Mouse (Mus musculus): ENCODE measurements around the gene Stx8. TPM values are rescaled to one million over a fixed set of nuclear protein-coding genes. Genes with fewer than 3 reads are reported as not detected.

The Stx8 gene
- polyA plus RNA-seq, 1 experiment from 2014 or later, result 62.5 TPM

GRCm38 (mm10) chr11:68134494-68134893 lies 168.5 kb downstream of the Stx8 start:
- no peak overlapping the region for H3K27ac ChIP-seq (replicated peaks in 1 of 2; ENCODE audit: control insufficient read depth in 1 of 2, insufficient read depth in 1 of 2, low read depth in 2 of 2, low read length in 2 of 2)
- H3K36me3 ChIP-seq (ENCODE audit: control insufficient read depth, insufficient read depth, low read length), result no peaks in the 10 kb centered on the region
- no peak overlapping the region for H3K4me2 ChIP-seq (ENCODE audit: low read length)
- WGBS, result 58% methylated on average over 7 of the region's 7 CpGs
- H3K4me3 ChIP-seq (ENCODE audit: control insufficient read depth in 1 of 2, insufficient read depth in 1 of 2, low read depth in 1 of 2, low read length in 2 of 2), result no peak overlapping the region
- H3K27me3 ChIP-seq (ENCODE audit: control insufficient read depth, insufficient read depth, low read length), result no peaks in the 10 kb centered on the region
- no peak overlapping the region for H3K9ac ChIP-seq (ENCODE audit: low read length)
- no peaks in the 10 kb centered on the region; a peak in 1 of 4 replicates for H3K4me1 ChIP-seq (ENCODE audit: control insufficient read depth in 2 of 2, insufficient read depth in 2 of 2, low read length in 2 of 2)
- H3K9me3 ChIP-seq (ENCODE audit: control insufficient read depth, low read length), result no peaks in the 10 kb centered on the region
- no peak for ATAC-seq (ENCODE audit: insufficient number of reproducible peaks, insufficient read depth, low FRiP score, low read depth)

GRCm38 (mm10) chr11:68135350-68135749 lies 169.4 kb downstream of the Stx8 start:
- H3K4me3 ChIP-seq (ENCODE audit: control insufficient read depth in 1 of 2, insufficient read depth in 1 of 2, low read depth in 1 of 2, low read length in 2 of 2), result no peak overlapping the region
- WGBS, result 65% methylated on average over 9 of the region's 9 CpGs

GRCm38 (mm10) chr11:68136687-68137086 lies 170.7 kb downstream of the Stx8 start:
- WGBS, result 85% methylated on average over 8 of the region's 8 CpGs
- no peak overlapping the region for H3K27ac ChIP-seq (replicated peaks in 1 of 2; ENCODE audit: control insufficient read depth in 1 of 2, insufficient read depth in 1 of 2, low read depth in 2 of 2, low read length in 2 of 2)
- no peak overlapping the region for H3K4me3 ChIP-seq (ENCODE audit: control insufficient read depth in 1 of 2, insufficient read depth in 1 of 2, low read depth in 1 of 2, low read length in 2 of 2)
- H3K4me1 ChIP-seq (ENCODE audit: control insufficient read depth in 2 of 2, insufficient read depth in 2 of 2, low read length in 2 of 2), result no peaks in the 10 kb centered on the region; a peak in 1 of 4 replicates
- H3K36me3 ChIP-seq (ENCODE audit: control insufficient read depth, insufficient read depth, low read length), result no peaks in the 10 kb centered on the region
- no peaks in the 10 kb centered on the region for H3K27me3 ChIP-seq (ENCODE audit: control insufficient read depth, insufficient read depth, low read length)
- no peak overlapping the region for H3K9ac ChIP-seq (ENCODE audit: low read length)
- ATAC-seq (ENCODE audit: insufficient number of reproducible peaks, insufficient read depth, low FRiP score, low read depth), result no peak
- no peak overlapping the region for H3K4me2 ChIP-seq (ENCODE audit: low read length)
- H3K9me3 ChIP-seq (ENCODE audit: control insufficient read depth, low read length), result no peaks in the 10 kb centered on the region

More at GRCm38 (mm10) chr11:68135350-68135749, 169.4 kb downstream of the Stx8 start:
- H3K4me1 ChIP-seq (ENCODE audit: control insufficient read depth in 2 of 2, insufficient read depth in 2 of 2, low read length in 2 of 2), result no peaks in the 10 kb centered on the region; a peak in 1 of 4 replicates
- ATAC-seq (ENCODE audit: insufficient number of reproducible peaks, insufficient read depth, low FRiP score, low read depth), result no peak
- no peak overlapping the region for H3K27ac ChIP-seq (replicated peaks in 1 of 2; ENCODE audit: control insufficient read depth in 1 of 2, insufficient read depth in 1 of 2, low read depth in 2 of 2, low read length in 2 of 2)
- H3K9ac ChIP-seq (ENCODE audit: low read length), result no peak overlapping the region
- no peaks in the 10 kb centered on the region for H3K9me3 ChIP-seq (ENCODE audit: control insufficient read depth, low read length)
- no peaks in the 10 kb centered on the region for H3K27me3 ChIP-seq (ENCODE audit: control insufficient read depth, insufficient read depth, low read length)
- no peaks in the 10 kb centered on the region for H3K36me3 ChIP-seq (ENCODE audit: control insufficient read depth, insufficient read depth, low read length)
- H3K4me2 ChIP-seq (ENCODE audit: low read length), result no peak overlapping the region

- Histone ChIP-seq H3K4me3 (ENCODE audit: control insufficient read depth in 1 of 2, insufficient read depth in 1 of 2, low read depth in 1 of 2, low read length in 2 of 2) (no peak overlapping the region), H3K27ac (replicated peaks in 1 of 2; ENCODE audit: control insufficient read depth in 1 of 2, insufficient read depth in 1 of 2, low read depth in 2 of 2, low read length in 2 of 2) (no peak overlapping the region), H3K9me3 (ENCODE audit: control insufficient read depth, low read length) (no peaks in the 10 kb centered on the region), H3K36me3 (ENCODE audit: control insufficient read depth, insufficient read depth, low read length) (no peaks in the 10 kb centered on the region), H3K4me2 (ENCODE audit: low read length) (peak overlapping the region; percentile 9; the same call in 1 of the 2 replicates), H3K27me3 (ENCODE audit: control insufficient read depth, insufficient read depth, low read length) (no peaks in the 10 kb centered on the region), H3K4me1 (ENCODE audit: control insufficient read depth in 2 of 2, insufficient read depth in 2 of 2, low read length in 2 of 2) (peaks cover 10 to 18% of the 10 kb centered on the region in 2 experiments; a peak in 3 of 4 replicates), H3K9ac (ENCODE audit: low read length) (no peak overlapping the region)
- WGBS, result 20% methylated on average over 8 of the region's 8 CpGs
- no peak for ATAC-seq (ENCODE audit: insufficient number of reproducible peaks, insufficient read depth, low FRiP score, low read depth)
These were observed 176.3 kb downstream of the Stx8 start for GRCm38 (mm10) chr11:68142296-68142695.

GRCm38 (mm10) chr11:68144235-68145065 lies 178.5 kb downstream of the Stx8 start:
- no peak overlapping the region for H3K27ac ChIP-seq (replicated peaks in 1 of 2; ENCODE audit: control insufficient read depth in 1 of 2, insufficient read depth in 1 of 2, low read depth in 2 of 2, low read length in 2 of 2)
- H3K36me3 ChIP-seq (ENCODE audit: control insufficient read depth, insufficient read depth, low read length), result no peaks in the 10 kb centered on the region
- peaks cover 10 to 18% of the 10 kb centered on the region in 2 experiments; a peak in 3 of 4 replicates for H3K4me1 ChIP-seq (ENCODE audit: control insufficient read depth in 2 of 2, insufficient read depth in 2 of 2, low read length in 2 of 2)
- no peaks in the 10 kb centered on the region for H3K9me3 ChIP-seq (ENCODE audit: control insufficient read depth, low read length)
- H3K27me3 ChIP-seq (ENCODE audit: control insufficient read depth, insufficient read depth, low read length), result no peaks in the 10 kb centered on the region
- no peak overlapping the region for H3K4me2 ChIP-seq (ENCODE audit: low read length)
- no peak overlapping the region for H3K4me3 ChIP-seq (ENCODE audit: control insufficient read depth in 1 of 2, insufficient read depth in 1 of 2, low read depth in 1 of 2, low read length in 2 of 2)
- WGBS, result 49% methylated on average over 13 of the region's 13 CpGs
- H3K9ac ChIP-seq (ENCODE audit: low read length), result no peak overlapping the region
- no peak for ATAC-seq (ENCODE audit: insufficient number of reproducible peaks, insufficient read depth, low FRiP score, low read depth)

GRCm38 (mm10) chr11:68145066-68145585 lies 179.1 kb downstream of the Stx8 start:
- no peak overlapping the region for H3K9ac ChIP-seq (ENCODE audit: low read length)

GRCm38 (mm10) chr11:68145586-68146455 lies 179.8 kb downstream of the Stx8 start:
- WGBS, result 49% methylated on average over 17 of the region's 17 CpGs
- H3K4me3 ChIP-seq (ENCODE audit: control insufficient read depth in 1 of 2, insufficient read depth in 1 of 2, low read depth in 1 of 2, low read length in 2 of 2), result no peak overlapping the region
- no peak overlapping the region for H3K4me2 ChIP-seq (ENCODE audit: low read length)
- H3K9me3 ChIP-seq (ENCODE audit: control insufficient read depth, low read length), result no peaks in the 10 kb centered on the region
- ATAC-seq (ENCODE audit: insufficient number of reproducible peaks, insufficient read depth, low FRiP score, low read depth), result no peak
- no peak overlapping the region for H3K27ac ChIP-seq (replicated peaks in 1 of 2; ENCODE audit: control insufficient read depth in 1 of 2, insufficient read depth in 1 of 2, low read depth in 2 of 2, low read length in 2 of 2)
- no peaks in the 10 kb centered on the region for H3K36me3 ChIP-seq (ENCODE audit: control insufficient read depth, insufficient read depth, low read length)
- H3K4me1 ChIP-seq (ENCODE audit: control insufficient read depth in 2 of 2, insufficient read depth in 2 of 2, low read length in 2 of 2), result peaks cover 10 to 18% of the 10 kb centered on the region in 2 experiments; a peak in 3 of 4 replicates
- H3K9ac ChIP-seq (ENCODE audit: low read length), result peak overlapping the region; percentile 16; the same call in 1 of the 2 replicates
- no peaks in the 10 kb centered on the region for H3K27me3 ChIP-seq (ENCODE audit: control insufficient read depth, insufficient read depth, low read length)

More at GRCm38 (mm10) chr11:68145066-68145585, 179.1 kb downstream of the Stx8 start:
- 58% methylated on average over 13 of the region's 13 CpGs for WGBS
- Histone ChIP-seq H3K36me3 (ENCODE audit: control insufficient read depth, insufficient read depth, low read length) (no peaks in the 10 kb centered on the region), H3K4me2 (ENCODE audit: low read length) (no peak overlapping the region), H3K4me3 (ENCODE audit: control insufficient read depth in 1 of 2, insufficient read depth in 1 of 2, low read depth in 1 of 2, low read length in 2 of 2) (no peak overlapping the region), H3K4me1 (ENCODE audit: control insufficient read depth in 2 of 2, insufficient read depth in 2 of 2, low read length in 2 of 2) (peaks cover 10 to 18% of the 10 kb centered on the region in 2 experiments; a peak in 3 of 4 replicates), H3K9me3 (ENCODE audit: control insufficient read depth, low read length) (no peaks in the 10 kb centered on the region), H3K27me3 (ENCODE audit: control insufficient read depth, insufficient read depth, low read length) (no peaks in the 10 kb centered on the region), H3K27ac (replicated peaks in 1 of 2; ENCODE audit: control insufficient read depth in 1 of 2, insufficient read depth in 1 of 2, low read depth in 2 of 2, low read length in 2 of 2) (no peak overlapping the region)
- no peak for ATAC-seq (ENCODE audit: insufficient number of reproducible peaks, insufficient read depth, low FRiP score, low read depth)
